32 mouse cellular contexts compared by ENCODE assay signal in genomic region chrX:51131325-51131724, GRCm38 (mm10).
DNase-seq lines count a peak whose midpoint lies in the region; ATAC-seq lines count a peak whose summit lies in the region.
"Had no signal": no experiment of that assay in that cellular context is flagged by ENCODE, and none has a peak within 500 bp of the region (broad histone marks: within the 10 kb centered on the region; RNA-seq: fewer than 3 reads in every experiment).

No protein-coding gene starts in this region.

- H3K4me2 ChIP-seq in forebrain, embryonic 14.5 days (ENCODE audit: low read length): no peak overlapping the region
- no peak overlapping the region for H3K4me2 ChIP-seq in forebrain, embryonic 13.5 days
- H3K4me2 ChIP-seq: embryonic facial prominence, embryonic 13.5 days; forebrain, embryonic 12.5 days; heart, embryonic 12.5 days; intestine, embryonic 15.5 days; limb, embryonic 15.5 days; liver, embryonic 15.5 days; stomach, embryonic 15.5 days had no signal

- no peaks in the 10 kb centered on the region for H3K4me1 ChIP-seq in forebrain, embryonic 14.5 days (ENCODE audit: control insufficient read depth, insufficient read depth, low read length)
- H3K4me1 ChIP-seq in forebrain, embryonic 13.5 days: no peaks in the 10 kb centered on the region
- H3K4me1 ChIP-seq: embryonic facial prominence, embryonic 13.5 days; forebrain, embryonic 12.5 days; heart, embryonic 12.5 days; hindbrain, embryonic 10.5 days; intestine, embryonic 15.5 days; limb, embryonic 15.5 days; liver, embryonic 15.5 days; stomach, embryonic 15.5 days had no signal

- no peak overlapping the region for H3K4me3 ChIP-seq in forebrain, embryonic 14.5 days (ENCODE audit: low read depth, low read length)
- H3K4me3 ChIP-seq in forebrain, embryonic 13.5 days: no peak overlapping the region
- H3K4me3 ChIP-seq: embryonic facial prominence, embryonic 13.5 days; erythroblast, embryonic 14.5 days; forebrain, embryonic 12.5 days; heart, embryonic 12.5 days; hindbrain, embryonic 10.5 days; intestine, embryonic 15.5 days; limb, embryonic 15.5 days; liver, embryonic 15.5 days; stomach, embryonic 15.5 days had no signal

- DNase-seq in forebrain, embryonic 14.5 days (ENCODE audit: low spot score): peak; percentile 1
- DNase-seq in cerebellum, adult 9-10 months: peak; percentile 90
- no peak for DNase-seq in testis, postnatal 10 days (ENCODE audit: low spot score)
- DNase-seq in gastrocnemius, postnatal 4 days (ENCODE audit: low spot score in 2 of 2): no peak
- DNase-seq in heart, adult 18-20 months: no peak
- DNase-seq: adrenal gland, adult 8-10 months; embryo, embryonic 11 days; gastrocnemius, postnatal 10 days; heart, adult 11 months; heart, postnatal 10 days; kidney, adult 8-10 months; kidney, postnatal 25 days; right cerebral cortex, adult 18-20 months; right cerebral cortex, postnatal 4 days; thymus, adult 18-20 months; thymus, postnatal 36 days had no signal

- no peaks in the 10 kb centered on the region for H3K36me3 ChIP-seq in forebrain, embryonic 14.5 days (ENCODE audit: control insufficient read depth, insufficient read depth, low read length)
- no peaks in the 10 kb centered on the region for H3K36me3 ChIP-seq in forebrain, embryonic 13.5 days (ENCODE audit: poor library complexity, severe bottlenecking)
- H3K36me3 ChIP-seq: embryonic facial prominence, embryonic 13.5 days; forebrain, embryonic 12.5 days; heart, embryonic 12.5 days; hindbrain, embryonic 10.5 days; intestine, embryonic 15.5 days; limb, embryonic 15.5 days; liver, embryonic 15.5 days; stomach, embryonic 15.5 days had no signal

- H3K27ac ChIP-seq in forebrain, embryonic 14.5 days (ENCODE audit: low read depth, low read length): no peak overlapping the region
- no peak overlapping the region for H3K27ac ChIP-seq in forebrain, embryonic 13.5 days
- H3K27ac ChIP-seq: embryonic facial prominence, embryonic 13.5 days; forebrain, embryonic 12.5 days; hindbrain, embryonic 10.5 days; intestine, embryonic 15.5 days; limb, embryonic 15.5 days; liver, embryonic 15.5 days; macrophage; stomach, embryonic 15.5 days had no signal

- ATAC-seq in forebrain, embryonic 14.5 days: no peak
- no peak for ATAC-seq in forebrain, embryonic 13.5 days
- ATAC-seq in cerebellum, adult (ENCODE audit: insufficient number of reproducible peaks, low FRiP score, low TSS enrichment): peak; percentile 98
- ATAC-seq: CD4-positive, CD25-positive, alpha-beta regulatory T cell, adult 4 months; hindbrain, embryonic 16.5 days; intestine, embryonic 15.5 days; midbrain, embryonic 16.5 days; Patski had no signal

- no peak overlapping the region for H3K9ac ChIP-seq in forebrain, embryonic 14.5 days (ENCODE audit: low read length)
- no peak overlapping the region for H3K9ac ChIP-seq in forebrain, embryonic 13.5 days
- H3K9ac ChIP-seq: embryonic facial prominence, embryonic 13.5 days; forebrain, embryonic 12.5 days; heart, embryonic 12.5 days; intestine, embryonic 15.5 days; limb, embryonic 15.5 days; liver, embryonic 15.5 days; stomach, embryonic 15.5 days had no signal

- 75% methylated on average over 3 of the region's 3 CpGs for WGBS in forebrain, embryonic 14.5 days
- 77% methylated on average over 3 of the region's 3 CpGs for WGBS in forebrain, embryonic 13.5 days

- no peaks in the 10 kb centered on the region for H3K9me3 ChIP-seq in forebrain, embryonic 14.5 days (replicated peaks; ENCODE audit: control insufficient read depth, low read length)
- H3K9me3 ChIP-seq in forebrain, embryonic 13.5 days (replicated peaks): no peaks in the 10 kb centered on the region
- H3K9me3 ChIP-seq: embryonic facial prominence, embryonic 13.5 days; forebrain, embryonic 12.5 days; heart, embryonic 12.5 days; hindbrain, embryonic 10.5 days; intestine, embryonic 15.5 days; limb, embryonic 15.5 days; liver, embryonic 15.5 days; stomach, embryonic 15.5 days had no signal

- H3K27me3 ChIP-seq in forebrain, embryonic 14.5 days (replicated peaks; ENCODE audit: control insufficient read depth, insufficient read depth, low read length): no peaks in the 10 kb centered on the region
- no peaks in the 10 kb centered on the region for H3K27me3 ChIP-seq in forebrain, embryonic 13.5 days
- H3K27me3 ChIP-seq: embryonic facial prominence, embryonic 13.5 days; forebrain, embryonic 12.5 days; heart, embryonic 12.5 days; intestine, embryonic 15.5 days; limb, embryonic 15.5 days; liver, embryonic 15.5 days; stomach, embryonic 15.5 days had no signal

Comparison
In these comparisons a context has a peak if more than half of its experiments do, and no peak if none do; other contexts are left out.
1. DNase-seq: peak in forebrain, embryonic 14.5 days (single experiment) and cerebellum, adult 9-10 months (single experiment); none in testis, postnatal 10 days (single experiment), gastrocnemius, postnatal 4 days (0 of 2) and heart, adult 18-20 months (0 of 2).